Mouse (Mus musculus): ENCODE results near the gene Acin1.

The Acin1 gene

GRCm38 (mm10) chr14:54698733-54699132 is 12.0 kb upstream of the Acin1 start, which contains the start of gene Gm29776:
Gene Gm29776, minus strand, starts transcription at chr14:54698833.
- no peak for DNase-seq (ENCODE audit: low read depth, low spot score)

- DNase-seq (ENCODE audit: low read depth, low spot score): no peak
These were observed 10.0 kb upstream of the Acin1 start for GRCm38 (mm10) chr14:54696752-54697151.

- DNase-seq (ENCODE audit: low read depth, low spot score): no peak
These were observed 8.3 kb upstream of the Acin1 start for GRCm38 (mm10) chr14:54695042-54695441.

- DNase-seq (ENCODE audit: low read depth, low spot score): no peak
These were observed 520 bp upstream of the Acin1 start for GRCm38 (mm10) chr14:54687251-54687650.

- peak; percentile 90 for DNase-seq (ENCODE audit: low read depth, low spot score)
These were observed 639 bp downstream of the Acin1 start, which contains the start of gene 1700123O20Rik for GRCm38 (mm10) chr14:54686063-54686521. Gene 1700123O20Rik, plus strand, starts transcription at chr14:54686216.

- no peak for DNase-seq (ENCODE audit: low read depth, low spot score)
These were observed 1.3 kb downstream of the Acin1 start for GRCm38 (mm10) chr14:54685471-54685870.

- DNase-seq (ENCODE audit: low read depth, low spot score): peak; percentile 24
These were observed 4.3 kb downstream of the Acin1 start for GRCm38 (mm10) chr14:54682396-54682795.

GRCm38 (mm10) chr14:54678657-54679304 is 8.0 kb downstream of the Acin1 start:
- no peak for DNase-seq (ENCODE audit: low read depth, low spot score)

GRCm38 (mm10) chr14:54676290-54676689 is 10.4 kb downstream of the Acin1 start:
- DNase-seq (ENCODE audit: low read depth, low spot score): no peak

- DNase-seq (ENCODE audit: low read depth, low spot score): no peak
These were observed 12.4 kb downstream of the Acin1 start for GRCm38 (mm10) chr14:54674317-54674716.

- DNase-seq (ENCODE audit: low read depth, low spot score): peak; percentile 55
These were observed 17.4 kb downstream of the Acin1 start for GRCm38 (mm10) chr14:54669381-54669780.

GRCm38 (mm10) chr14:54664477-54665222 is 22.1 kb downstream of the Acin1 start:
- no peak for DNase-seq (ENCODE audit: low read depth, low spot score)

GRCm38 (mm10) chr14:54660009-54660408 is 26.7 kb downstream of the Acin1 start:
- DNase-seq (ENCODE audit: low read depth, low spot score): no peak

GRCm38 (mm10) chr14:54653496-54653895 is 33.2 kb downstream of the Acin1 start:
- DNase-seq (ENCODE audit: low read depth, low spot score): peak; percentile 87

- no peak for DNase-seq (ENCODE audit: low read depth, low spot score)
These were observed 33.9 kb downstream of the Acin1 start for GRCm38 (mm10) chr14:54652787-54653186.

- DNase-seq (ENCODE audit: low read depth, low spot score): no peak
These were observed 35.2 kb downstream of the Acin1 start for GRCm38 (mm10) chr14:54651556-54651955.

- DNase-seq (ENCODE audit: low read depth, low spot score): peak; percentile 89
These were observed 35.9 kb downstream of the Acin1 start for GRCm38 (mm10) chr14:54650621-54651454.

GRCm38 (mm10) chr14:54647900-54648299 is 38.8 kb downstream of the Acin1 start:
- DNase-seq (ENCODE audit: low read depth, low spot score): no peak

GRCm38 (mm10) chr14:54646898-54647636 is 39.7 kb downstream of the Acin1 start:
- no peak for DNase-seq (ENCODE audit: low read depth, low spot score)

GRCm38 (mm10) chr14:54646455-54646854 is 40.3 kb downstream of the Acin1 start:
- DNase-seq (ENCODE audit: low read depth, low spot score): no peak

- DNase-seq (ENCODE audit: low read depth, low spot score): no peak
These were observed 42.4 kb downstream of the Acin1 start for GRCm38 (mm10) chr14:54644294-54644693.

Measured in CD4-positive helper T cell, adult 2 months (primary cell).